Mouse (Mus musculus) cerebellum, adult 8-10 months (tissue): ENCODE measurements around the gene Sidt2.

Experiments used
- DNase-seq: peaks from one replicate; pipeline ENCODE4 v3.0.0; 2022

Gene Sidt2

DNA sequence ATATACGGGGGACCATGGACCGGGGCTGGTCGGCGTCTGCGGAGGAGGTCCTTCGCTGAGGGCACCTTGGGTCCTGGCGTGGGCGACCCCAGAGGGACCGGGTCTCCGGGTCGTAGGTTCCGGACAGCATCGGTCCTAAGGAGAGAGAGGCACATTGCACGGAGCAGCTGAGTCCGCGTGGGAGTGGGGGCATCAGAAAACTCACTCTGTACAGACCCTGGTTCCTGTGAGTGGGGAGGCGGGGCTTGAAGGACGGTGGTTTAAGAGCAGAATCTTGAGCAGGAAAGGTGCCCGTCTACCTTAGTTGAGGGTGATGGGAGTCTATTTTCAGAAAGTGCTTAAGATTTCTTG is 48.0 kb downstream of the Sidt2 start:
- no peak for DNase-seq

- peak; percentile 89 for DNase-seq
These were observed 48.5 kb downstream of the Sidt2 start, which contains the start of the genes Pcsk7 and Rnf214 for GRCm38 (mm10) chr9:45906355-45907077. Gene Pcsk7 (plus strand): TSS chr9:45906497. Gene Rnf214 (minus strand): TSS chr9:45906911.

GRCm38 (mm10) chr9:45905811-45906237 is 49.2 kb downstream of the Sidt2 start:
- peak; percentile 47 for DNase-seq

GRCm38 (mm10) chr9:45905196-45905595 is 49.9 kb downstream of the Sidt2 start:
- DNase-seq: no peak

- no peak for DNase-seq
These were observed 61.4 kb downstream of the Sidt2 start for GRCm38 (mm10) chr9:45893681-45894080.
